Mouse (Mus musculus): ENCODE data around the gene Myh7.
"Not testable (repeated sequence)": the region's sequence is repeated elsewhere in the genome, so short reads cannot be mapped to it uniquely, and the experiment has no call there.

DNA sequence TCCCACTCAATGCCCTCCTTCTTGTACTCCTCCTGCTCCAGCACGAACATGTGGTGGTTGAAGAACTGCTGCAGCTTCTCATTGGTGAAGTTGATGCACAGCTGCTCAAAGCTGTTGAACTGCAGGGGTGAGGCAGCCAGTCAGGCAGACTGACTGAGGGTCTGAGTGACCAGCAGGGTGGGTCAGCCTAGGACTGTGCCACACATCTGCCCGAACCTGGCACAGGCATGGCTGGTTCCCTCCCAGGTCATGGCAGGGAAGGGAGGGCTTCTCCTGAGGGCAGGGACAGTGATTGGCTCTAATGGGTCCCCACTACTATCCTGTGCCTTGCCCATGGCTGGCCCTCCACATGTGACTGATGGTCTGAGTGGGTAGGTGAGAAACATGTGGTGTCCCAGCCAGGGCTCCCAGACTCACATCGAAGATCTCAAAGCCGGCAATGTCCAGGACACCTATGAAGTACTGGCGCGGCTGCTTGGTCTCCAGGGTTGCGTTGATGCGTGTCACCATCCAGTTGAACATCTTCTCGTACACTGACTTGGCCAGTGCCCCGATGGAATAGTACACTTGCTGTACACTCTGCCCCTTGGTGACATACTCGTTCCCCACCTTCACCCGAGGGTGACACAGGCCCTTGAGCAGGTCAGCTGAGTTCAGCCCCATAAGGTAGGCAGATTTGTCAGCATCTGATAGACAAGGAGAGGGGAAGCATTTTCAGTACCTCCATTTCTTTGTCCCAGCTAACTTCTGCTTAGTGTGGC is 34.4 kb downstream of the Myh7 start:
- not testable (repeated sequence) for TF ChIP-seq MAFK (IDR thresholded peaks at IDR 0.05; ENCODE audit: insufficient replicate concordance, low read length); POLR2A (IDR thresholded peaks at IDR 0.05; ENCODE audit: low read depth, low read length); EP300 (IDR thresholded peaks at IDR 0.05; ENCODE audit: low read length); KAT2A (IDR thresholded peaks at IDR 0.05; ENCODE audit: insufficient replicate concordance, low read length); CHD2 (IDR thresholded peaks at IDR 0.05; ENCODE audit: low read length); CTCF (conservative IDR thresholded peaks at IDR 0.05 in 1 of 2, IDR thresholded peaks at IDR 0.05 in 1 of 2; ENCODE audit: low read depth in 2 of 2, low read length in 2 of 2); UBTF (IDR thresholded peaks at IDR 0.05; ENCODE audit: low read depth, low read length); MAX (IDR thresholded peaks at IDR 0.05; ENCODE audit: low read length); ZNF384 (IDR thresholded peaks at IDR 0.05; ENCODE audit: low read depth, low read length); GABPA (IDR thresholded peaks at IDR 0.05; ENCODE audit: insufficient replicate concordance, low read depth, low read length); MYC (IDR thresholded peaks at IDR 0.05; ENCODE audit: low read depth, low read length)

All from CH12.LX (cell line).